Comparison of ENCODE assay signal across 23 mouse cellular contexts in the genomic region with DNA sequence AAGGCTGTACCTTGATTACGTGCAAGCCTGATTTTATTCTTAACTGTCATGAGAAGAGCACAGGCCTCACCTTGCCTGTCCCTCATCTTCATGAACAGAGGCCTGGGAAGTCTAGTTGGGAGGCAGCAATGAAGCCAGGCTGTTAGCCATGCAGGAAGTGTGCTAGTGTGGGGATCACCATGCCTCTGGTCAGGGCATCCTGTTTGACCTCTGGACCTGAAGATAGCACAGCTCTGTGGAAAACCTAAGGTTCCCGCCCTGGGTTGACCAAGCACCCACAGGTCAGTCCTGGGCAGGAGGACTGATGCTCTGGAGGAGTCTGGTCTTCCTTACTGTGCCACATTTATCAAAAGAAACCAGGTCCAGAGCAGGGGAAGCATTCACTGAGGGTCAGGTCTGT.
"Had no signal": no experiment of that assay in that cellular context is flagged by ENCODE, and none has a peak within 500 bp of the region (broad histone marks: within the 10 kb centered on the region; RNA-seq: fewer than 3 reads in every experiment).

No protein-coding gene starts in this region.

- DNase-seq: gastrocnemius, postnatal 14 days; gastrocnemius, postnatal 36 days; heart, adult 18-20 months; heart, postnatal 10 days; heart, postnatal 36 days; kidney, adult 11 months; kidney, adult 2 months; kidney, adult 9 months; kidney, postnatal 14 days; kidney, postnatal 36 days; layer of hippocampus, adult 9-11 months; layer of hippocampus, postnatal 36 days; left cerebral cortex, postnatal 4 days had no signal

- H3K4me3 ChIP-seq: heart, embryonic 12.5 days; hindbrain, embryonic 13.5 days; hindbrain, embryonic 15.5 days; kidney, embryonic 15.5 days; limb, embryonic 13.5 days; limb, embryonic 15.5 days; liver, embryonic 12.5 days had no signal

- H3K9me3 ChIP-seq: heart, embryonic 12.5 days; hindbrain, embryonic 13.5 days; hindbrain, embryonic 15.5 days; kidney, embryonic 15.5 days; limb, embryonic 13.5 days; limb, embryonic 15.5 days; liver, embryonic 12.5 days had no signal

- H3K27ac ChIP-seq: hindbrain, embryonic 13.5 days; hindbrain, embryonic 15.5 days; hindbrain, postnatal 0 days; kidney, embryonic 15.5 days; kidney, postnatal 0 days; limb, embryonic 13.5 days; limb, embryonic 15.5 days; liver, embryonic 12.5 days had no signal

- H3K9ac ChIP-seq: heart, embryonic 12.5 days; hindbrain, embryonic 13.5 days; hindbrain, embryonic 15.5 days; kidney, embryonic 15.5 days; limb, embryonic 13.5 days; limb, embryonic 15.5 days; liver, embryonic 12.5 days had no signal

- H3K4me1 ChIP-seq: heart, embryonic 12.5 days; hindbrain, embryonic 13.5 days; hindbrain, embryonic 15.5 days; kidney, embryonic 15.5 days; limb, embryonic 13.5 days; limb, embryonic 15.5 days; liver, embryonic 12.5 days had no signal

- H3K27me3 ChIP-seq: heart, embryonic 12.5 days; hindbrain, embryonic 13.5 days; hindbrain, embryonic 15.5 days; kidney, embryonic 15.5 days; limb, embryonic 13.5 days; limb, embryonic 15.5 days; liver, embryonic 12.5 days had no signal

- ATAC-seq: hindbrain, postnatal 0 days; intestine, embryonic 16.5 days; liver, embryonic 12.5 days had no signal

- H3K36me3 ChIP-seq: heart, embryonic 12.5 days; hindbrain, embryonic 13.5 days; hindbrain, embryonic 15.5 days; kidney, embryonic 15.5 days; limb, embryonic 13.5 days; limb, embryonic 15.5 days; liver, embryonic 12.5 days had no signal
